Mouse (Mus musculus) urinary bladder, adult 2 months (tissue): Measurements from ENCODE around the gene Pate2. TPM values are rescaled to one million over a fixed set of nuclear protein-coding genes. Genes with fewer than 3 reads are reported as not detected.

ENCODE experiments used
- DNase-seq: peaks from one replicate; pipeline ENCODE4 v3.0.0; 2022; ENCODE audit warnings: low spot score
- polyA plus RNA-seq: library from polyadenylated mRNA; depleted of rRNA; stranded (reverse); fragments of >200 nt; gene quantifications from 2 replicates; pipeline ENCODE4 v1.2.3, GENCODE M21; 2012; rRNA removed

The Pate2 gene
- 0.18 and 0.25 TPM in 2 replicates for polyA plus RNA-seq

DNA sequence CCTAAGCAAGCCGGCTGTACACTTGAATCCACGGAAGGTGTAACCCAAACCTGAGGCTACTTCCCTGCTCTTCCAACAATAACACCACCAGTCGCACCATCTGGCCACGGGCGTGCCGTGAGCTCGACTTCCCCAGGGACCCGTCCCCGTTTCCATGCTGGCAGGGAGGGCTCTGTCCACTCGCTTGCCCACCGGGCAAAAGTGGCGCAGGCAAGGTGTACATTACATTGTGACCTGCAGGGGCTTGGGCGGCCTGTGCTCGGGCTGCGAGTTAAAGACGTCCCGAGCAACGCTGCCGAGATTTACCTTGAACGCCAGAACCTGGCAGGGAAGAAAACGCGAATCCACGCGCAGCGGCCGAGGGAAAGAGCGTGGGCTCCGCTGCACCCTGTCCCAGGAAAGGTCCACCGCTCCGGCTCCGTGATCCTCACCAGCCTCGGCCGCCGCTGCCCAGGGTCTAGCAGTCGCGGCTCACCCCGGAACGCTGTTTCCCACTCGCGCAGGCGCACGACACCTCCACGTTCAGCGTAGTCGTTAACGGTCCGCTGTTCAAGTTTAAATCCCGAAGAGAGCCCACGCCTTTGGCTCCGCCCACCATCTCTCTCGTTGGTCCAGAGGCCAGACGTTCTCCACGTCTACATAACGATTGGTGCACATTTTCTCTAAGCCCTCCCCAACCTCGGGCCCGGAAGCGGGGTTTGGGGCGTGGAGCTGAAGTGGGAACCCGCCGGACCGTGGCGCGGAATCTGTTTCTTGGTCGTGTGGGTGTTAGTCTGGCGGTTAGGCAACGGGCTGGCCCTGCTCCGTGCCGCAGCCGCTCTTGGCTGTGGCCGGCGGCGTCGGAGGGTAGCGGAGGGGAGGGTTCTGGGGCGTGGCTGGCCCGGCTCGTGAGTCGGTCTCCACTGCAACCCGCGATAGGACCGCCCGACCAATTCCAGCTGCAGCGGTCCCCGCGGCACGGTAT is at the start of gene Pate2, which contains the start of gene Hyls1:
Gene Pate2, plus strand, starts transcription at position 714 of the 964 bp plus-strand sequence.
Gene Hyls1, minus strand, starts transcription at position 828 of the 964 bp plus-strand sequence.
- DNase-seq: peak; percentile 80

DNA sequence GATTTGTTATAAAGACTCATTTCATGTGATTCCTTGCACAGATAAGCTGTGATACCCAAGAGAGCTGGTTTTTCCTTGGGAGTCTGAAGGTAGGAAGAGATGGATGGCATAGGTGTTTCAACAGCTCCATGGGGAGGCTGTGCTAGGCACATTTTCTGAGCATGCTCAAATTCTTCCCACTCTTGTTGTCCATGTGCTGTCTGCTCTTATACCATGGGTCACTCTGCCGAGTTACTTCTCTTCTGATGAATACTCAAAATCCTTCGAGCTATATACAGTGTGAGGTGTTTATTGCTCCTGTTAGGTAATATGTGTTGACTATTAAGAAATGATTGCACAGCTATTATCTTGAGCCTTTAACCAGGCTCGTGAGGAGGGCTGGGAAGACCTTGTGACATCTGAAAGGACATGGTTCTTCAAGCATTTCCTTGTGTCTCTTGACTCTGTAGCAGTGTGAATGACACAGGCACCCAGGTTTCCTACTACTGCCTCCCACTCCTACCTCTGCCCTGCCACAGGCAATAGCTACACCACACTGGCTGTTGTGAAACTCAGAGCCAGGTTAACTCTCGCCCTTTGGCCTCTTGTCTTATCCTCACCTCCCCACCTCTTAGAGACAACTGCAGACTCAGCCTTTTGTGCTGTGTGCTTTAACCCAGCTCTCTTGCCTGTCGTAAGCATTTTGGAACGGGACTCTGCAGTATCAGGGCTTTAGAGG is 49.3 kb upstream of the Pate2 start:
- DNase-seq: no peak

DNA sequence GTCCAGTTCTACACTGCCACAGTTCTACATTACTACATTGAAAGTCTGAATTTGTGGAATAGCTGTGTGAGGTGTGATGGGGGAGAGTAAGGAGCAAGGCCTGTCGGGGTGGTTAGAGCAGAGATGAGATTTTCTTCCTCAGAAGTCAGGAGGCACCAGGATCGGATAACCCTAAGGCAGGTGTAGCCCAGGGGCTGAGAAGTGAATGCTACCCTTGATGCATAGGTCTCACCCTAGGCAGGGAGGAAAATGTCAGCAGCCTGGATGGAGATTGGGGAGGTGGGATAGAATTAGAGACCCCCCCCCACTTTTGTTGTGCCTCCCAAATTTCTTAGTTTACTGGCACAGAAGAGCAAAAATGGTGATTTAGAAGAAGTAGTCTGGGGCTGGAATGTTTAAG is 47.8 kb upstream of the Pate2 start:
- no peak for DNase-seq

DNA sequence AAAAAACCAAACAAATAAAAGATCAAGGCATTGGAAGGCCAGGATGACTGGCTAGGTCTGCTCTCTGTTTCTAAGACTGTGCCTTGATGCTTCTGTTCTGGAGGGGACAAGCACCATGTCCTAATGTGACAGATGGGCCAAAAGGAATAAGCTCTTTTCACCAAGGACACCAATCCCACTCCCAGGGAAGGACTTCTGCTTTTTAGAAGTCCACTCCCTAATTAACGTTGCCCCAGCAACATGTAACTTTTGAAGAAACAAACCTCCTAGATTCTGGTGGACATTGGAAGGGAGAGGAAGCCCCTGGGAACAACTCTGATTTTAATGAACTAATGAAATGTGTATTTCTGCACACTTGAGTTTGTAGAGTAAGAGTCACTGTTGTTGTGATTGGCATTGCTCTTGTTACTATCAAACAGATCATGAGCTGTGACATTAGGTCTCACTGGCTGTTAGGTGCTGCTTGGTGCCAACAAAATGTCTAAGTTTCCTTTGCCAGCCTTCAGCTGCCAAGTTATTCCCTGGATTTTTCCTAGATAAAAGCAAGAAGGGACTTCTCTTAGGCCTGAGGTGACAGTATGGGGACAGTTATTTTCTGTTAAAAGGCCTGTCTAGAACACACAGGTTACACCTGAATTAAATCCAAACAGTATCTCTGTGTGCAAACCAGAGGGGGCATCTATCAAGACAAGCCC is 47.1 kb upstream of the Pate2 start:
- DNase-seq: no peak

DNA sequence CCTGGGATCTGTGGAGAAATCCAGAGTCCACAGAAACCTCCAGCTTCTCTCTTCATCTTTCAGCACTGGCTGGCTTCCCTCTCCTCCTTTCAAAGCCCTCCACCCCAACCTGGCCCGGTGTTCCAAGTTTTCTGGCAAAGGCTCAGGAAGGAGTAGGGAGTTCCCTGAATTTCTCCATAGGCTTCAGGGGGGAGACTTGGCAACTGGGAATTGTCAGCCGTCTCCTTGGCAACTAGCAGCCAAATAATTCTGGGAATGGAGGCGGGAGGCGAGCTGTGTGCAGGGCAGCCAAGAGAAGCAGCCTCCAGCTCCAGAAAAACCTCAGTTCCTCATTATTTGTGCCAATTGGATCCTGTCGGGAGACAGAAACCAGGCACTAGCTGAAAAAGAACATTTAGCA is 46.5 kb upstream of the Pate2 start:
- DNase-seq: no peak

DNA sequence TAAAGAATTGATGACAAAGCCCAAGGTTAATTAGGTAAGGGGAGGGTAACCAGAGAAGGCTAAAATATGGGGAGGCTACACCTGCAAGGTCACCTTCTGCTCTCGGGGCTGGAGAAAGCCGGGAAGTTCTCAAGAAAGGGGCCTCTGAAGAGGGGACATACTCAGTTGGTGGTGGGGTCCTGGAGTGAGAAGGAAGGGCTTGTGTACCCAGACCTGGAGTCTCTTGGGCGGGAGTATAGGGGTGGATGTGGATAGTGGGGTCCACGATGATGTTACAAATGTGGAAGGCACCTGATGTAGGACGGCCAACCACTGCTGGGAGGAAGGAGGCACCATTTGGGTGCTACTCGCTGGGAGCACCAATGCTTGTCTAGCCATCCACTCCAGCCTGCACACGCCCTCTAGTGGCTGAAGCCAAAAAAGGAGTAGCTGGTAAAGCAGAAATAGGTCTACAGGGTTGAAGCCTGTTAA is 46.1 kb upstream of the Pate2 start:
- DNase-seq: no peak

- DNase-seq: no peak
Observed at GRCm38 (mm10) chr9:35529141-35529540, 40.9 kb upstream of the Pate2 start.

DNA sequence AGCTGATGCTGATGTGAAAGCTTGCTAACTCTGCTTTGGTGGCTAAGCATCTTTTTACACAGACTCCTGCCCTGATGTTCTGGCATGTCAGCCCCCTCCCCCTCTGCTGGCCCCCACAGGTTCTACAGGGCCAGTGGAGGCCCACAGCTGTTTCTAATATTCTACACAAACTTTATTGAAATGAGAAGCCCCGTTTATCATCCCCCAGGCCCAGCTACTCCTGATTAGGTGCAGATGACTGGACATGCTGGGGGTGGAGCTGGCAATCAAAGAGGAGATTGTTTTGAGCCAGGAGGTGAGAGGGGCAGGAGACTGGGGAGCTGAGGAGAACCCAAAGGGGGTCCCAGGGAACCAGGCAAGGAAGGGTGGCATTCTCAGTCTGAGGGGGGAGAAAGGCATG is 40.3 kb upstream of the Pate2 start:
- DNase-seq: no peak

GRCm38 (mm10) chr9:35533266-35533665 is 36.8 kb upstream of the Pate2 start:
- DNase-seq: no peak

- DNase-seq: no peak
Observed at GRCm38 (mm10) chr9:35535110-35535509, 35.0 kb upstream of the Pate2 start.

GRCm38 (mm10) chr9:35535876-35536275 is 34.2 kb upstream of the Pate2 start:
- DNase-seq: no peak

GRCm38 (mm10) chr9:35539001-35539750 is 30.9 kb upstream of the Pate2 start:
- DNase-seq: no peak

- DNase-seq: no peak
Observed at GRCm38 (mm10) chr9:35541024-35541423, 29.1 kb upstream of the Pate2 start.

GRCm38 (mm10) chr9:35541488-35541887 is 28.6 kb upstream of the Pate2 start:
- DNase-seq: peak; percentile 50

DNA sequence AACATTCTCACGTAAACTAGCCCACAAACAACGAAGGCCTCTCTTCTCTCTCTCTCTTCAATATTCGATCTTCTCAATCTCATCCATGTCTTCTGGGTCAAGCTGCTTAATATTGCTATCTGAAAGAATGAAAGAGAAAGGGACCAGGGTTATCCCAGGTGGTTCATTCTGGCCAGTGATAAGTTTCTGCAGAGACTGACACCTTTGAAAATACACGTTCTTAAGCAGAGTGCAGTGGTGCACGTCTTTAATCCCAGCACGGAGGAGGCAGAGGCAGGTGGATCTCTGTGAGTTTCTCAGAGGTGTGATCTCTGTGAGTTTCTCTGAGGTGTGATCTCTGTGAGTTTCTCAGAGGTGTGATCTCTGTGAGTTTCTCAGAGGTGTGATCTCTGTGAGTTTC is 28.1 kb upstream of the Pate2 start:
- no peak for DNase-seq

DNA sequence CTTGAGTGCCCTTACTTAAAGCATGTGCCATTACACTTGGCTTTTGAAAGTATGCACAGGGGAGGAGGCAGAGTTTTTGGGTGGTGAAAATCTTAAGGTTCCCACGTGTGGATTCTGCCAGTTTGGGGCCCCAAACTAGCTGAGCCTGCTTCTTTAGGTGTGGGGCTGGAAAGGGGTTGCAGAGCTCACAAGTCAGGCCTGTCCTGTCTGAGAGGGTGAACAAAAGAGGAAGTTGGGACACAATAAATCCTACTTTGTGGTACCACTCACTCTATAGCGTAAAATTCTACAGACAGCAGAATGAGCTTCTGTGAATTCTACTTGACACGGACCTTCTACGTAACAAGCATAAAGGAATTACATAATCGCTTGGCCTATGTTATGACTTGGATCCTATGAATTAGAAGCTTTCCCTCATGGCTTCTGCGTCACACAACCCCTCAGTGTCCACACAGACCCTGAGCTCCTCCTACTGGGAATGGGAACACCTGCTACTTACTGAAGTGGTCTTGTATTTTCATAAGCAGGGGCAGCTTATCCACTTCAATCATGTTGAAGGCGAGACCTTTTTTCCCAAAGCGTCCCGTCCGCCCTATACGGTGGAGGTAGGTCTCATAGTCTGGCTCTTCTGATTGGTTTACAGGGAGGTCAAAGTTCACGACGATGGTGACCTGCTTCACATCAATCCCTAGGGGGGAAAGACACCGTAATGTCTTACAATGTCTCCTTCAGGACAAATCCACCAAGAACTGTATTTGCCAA is 26.8 kb upstream of the Pate2 start:
- DNase-seq: no peak

DNA sequence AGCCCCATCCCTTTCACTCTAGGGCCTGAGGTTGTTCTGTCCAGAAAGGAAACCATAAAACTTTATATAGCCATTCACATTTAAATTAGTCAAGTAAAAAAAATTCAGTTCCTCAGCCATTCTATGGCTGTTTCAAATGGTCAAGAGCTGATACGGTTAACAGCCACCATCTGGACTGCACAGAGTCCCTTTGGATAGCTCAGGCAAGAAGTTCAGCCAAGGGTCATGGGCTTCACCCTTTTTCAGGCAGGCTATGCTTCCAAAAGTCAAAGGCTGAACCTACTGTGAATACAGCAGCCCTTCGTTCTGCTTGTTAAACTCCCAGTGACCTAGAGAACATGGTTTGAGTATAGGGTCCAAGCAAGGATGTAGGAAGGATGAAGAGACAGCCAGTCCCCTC is 25.4 kb upstream of the Pate2 start:
- DNase-seq: no peak

GRCm38 (mm10) chr9:35545704-35546103 is 24.4 kb upstream of the Pate2 start:
- no peak for DNase-seq

- DNase-seq: no peak
Observed at GRCm38 (mm10) chr9:35546745-35547144, 23.3 kb upstream of the Pate2 start.

DNA sequence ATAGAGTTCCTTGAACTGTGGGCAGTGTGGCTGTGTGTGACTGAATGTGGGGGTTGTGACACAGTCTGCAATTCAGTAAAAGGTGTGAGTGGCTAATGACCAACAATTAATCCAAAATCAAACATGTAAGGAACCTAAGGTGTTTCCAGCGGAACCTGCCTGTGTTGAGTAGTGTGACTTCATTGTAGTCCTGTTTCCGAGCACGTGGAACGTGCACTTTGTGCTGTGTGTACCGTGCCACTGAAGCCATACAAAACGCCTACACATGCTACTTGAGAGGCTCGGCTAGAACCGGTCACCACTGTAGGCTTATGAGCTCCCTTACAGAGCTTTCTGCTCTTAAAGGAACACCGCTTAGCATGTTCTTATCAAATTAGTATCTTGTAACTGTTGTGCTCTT is 21.6 kb upstream of the Pate2 start:
- no peak for DNase-seq
